Mouse (Mus musculus): ENCODE measurements around the gene Adora3. TPM values are rescaled to one million over a fixed set of nuclear protein-coding genes. Genes with fewer than 3 reads are reported as not detected.

The Adora3 gene
- polyA plus RNA-seq, 1 experiment from 2014 or later = 0.23 TPM

Other genes starting within 250 kb of the Adora3 start
- gene Ddx20, start 183.3 kb upstream of the Adora3 start, polyA plus RNA-seq (2014; fragmentation: Nextera tagmentation; extraction: Ambion mirVana) = 40.7 and 45.6 TPM in 2 replicates
- gene Inka2, start 166.3 kb upstream of the Adora3 start, polyA plus RNA-seq (2014; fragmentation: Nextera tagmentation; extraction: Ambion mirVana) = 1.2 and 1.3 TPM in 2 replicates
- 80.3 and 83.7 TPM in 2 replicates for gene Rap1a, start 69.5 kb upstream of the Adora3 start, polyA plus RNA-seq (2014; fragmentation: Nextera tagmentation; extraction: Ambion mirVana)
- not detected in 2 replicates for gene Tmigd3, start within 50 bp of the Adora3 start, polyA plus RNA-seq (2014; fragmentation: Nextera tagmentation; extraction: Ambion mirVana)
- gene I830077J02Rik, start 61.8 kb downstream of the Adora3 start, polyA plus RNA-seq (2014; fragmentation: Nextera tagmentation; extraction: Ambion mirVana) = 0.42 and 0.97 TPM in 2 replicates
- gene Wdr77, start 88.5 kb downstream of the Adora3 start, polyA plus RNA-seq (2014; fragmentation: Nextera tagmentation; extraction: Ambion mirVana) = 108 and 125 TPM in 2 replicates
- gene Atp5f1, start 89.2 kb downstream of the Adora3 start, polyA plus RNA-seq (2014; fragmentation: Nextera tagmentation; extraction: Ambion mirVana) = 556 and 566 TPM in 2 replicates
- gene Ovgp1, start 102.9 kb downstream of the Adora3 start, polyA plus RNA-seq (2014; fragmentation: Nextera tagmentation; extraction: Ambion mirVana) = 2.3 and 3.1 TPM in 2 replicates
- gene Pifo, start 143.8 kb downstream of the Adora3 start, polyA plus RNA-seq (2014; fragmentation: Nextera tagmentation; extraction: Ambion mirVana) = 3.5 and 7.1 TPM in 2 replicates
- not detected in 2 replicates for gene Chil5, start 162.0 kb downstream of the Adora3 start, polyA plus RNA-seq (2014; fragmentation: Nextera tagmentation; extraction: Ambion mirVana)
- 0.11 and 0.88 TPM in 2 replicates for gene Chia1, start 242.4 kb downstream of the Adora3 start, polyA plus RNA-seq (2014; fragmentation: Nextera tagmentation; extraction: Ambion mirVana)

Data from hindbrain, embryonic 11.5 days (tissue).